Mouse (Mus musculus) gastrocnemius, postnatal 36 days (tissue): ENCODE measurements around the gene Slc25a11. TPM values are rescaled to one million over a fixed set of nuclear protein-coding genes. Genes with fewer than 3 reads are reported as not detected.

Experiments used
- DNase-seq, 2 experiments: peaks; one replicate each; pipeline ENCODE4 v3.0.0; 2022
- intact Hi-C: fragments of 180-260 bp; cut with DNase I; formaldehyde crosslinking; loops from one replicate; pipeline ENCODE4 v1.15.1; 2025
- long read RNA-seq, 2 experiments: library from polyadenylated mRNA; stranded (forward); transcript quantifications; one replicate each; pipeline ENCODE4 v2.0.0; 2021
- total RNA-seq, 2 experiments: library from RNA; stranded (reverse); gene quantifications; 2 replicates each; pipeline ENCODE4 v1.2.3; 2021

Gene Slc25a11
- 100 to 1,000 TPM; 308 to 309 TPM for total RNA-seq
- long read RNA-seq, experiment 1, transcript Slc25a11-201 (8 exons, 1,711 nt), result major isoform, 458 of 525 reads
- long read RNA-seq, experiment 1, partial matches to known transcripts, result 12 of 525 reads
- long read RNA-seq, experiment 1, other reads (novel, unspliced or antisense), result 55 of 525 reads
- long read RNA-seq, experiment 2, transcript Slc25a11-201 (8 exons, 1,711 nt), result major isoform, 551 of 632 reads
- long read RNA-seq, experiment 2, partial matches to known transcripts, result 11 of 632 reads
- long read RNA-seq, experiment 2, other reads (novel, unspliced or antisense), result 70 of 632 reads

GRCm38 (mm10) chr11:70646691-70647650 is at the start of gene Slc25a11, which contains the start of gene Rnf167:
Gene Slc25a11 (minus strand): TSS chr11:70647479.
Gene Rnf167 (plus strand): TSS chr11:70647235.
- intact Hi-C loops, result no loop called here
- peak; percentile 89 to 92 for DNase-seq

- no peak for DNase-seq
- intact Hi-C loops, result no loop called here
These were observed 46.2 kb upstream of the Slc25a11 start for GRCm38 (mm10) chr11:70693504-70693903.

- intact Hi-C loops, result no loop called here
- DNase-seq, result no peak
These were observed 42.3 kb upstream of the Slc25a11 start for GRCm38 (mm10) chr11:70689578-70689977.

- DNase-seq, result no peak
- intact Hi-C loops, result no loop called here
These were observed 41.1 kb upstream of the Slc25a11 start for GRCm38 (mm10) chr11:70688372-70688771.

- intact Hi-C loops, result loop anchor here (2.0 kb wide), 1 partner anchor 17 kb away; no protein-coding TSS in a partner anchor
- DNase-seq, result peak; percentile 86 to 90
These were observed 40.4 kb upstream of the Slc25a11 start, which contains the start of gene Camta2 for GRCm38 (mm10) chr11:70687601-70688199. Gene Camta2 (minus strand): TSS chr11:70688105.

- intact Hi-C loops, result loop anchor here (2.0 kb wide), 1 partner anchor 16 kb away; no protein-coding TSS in a partner anchor
- DNase-seq, result no peak
These were observed 39.8 kb upstream of the Slc25a11 start for GRCm38 (mm10) chr11:70686901-70687566.

GRCm38 (mm10) chr11:70683640-70684039 is 36.4 kb upstream of the Slc25a11 start:
- no peak for DNase-seq
- intact Hi-C loops, result loop anchor here (2.0 kb wide), 1 partner anchor 71 kb away; no protein-coding TSS in a partner anchor

- DNase-seq, result no peak
- intact Hi-C loops, result loop anchor here (2.0 kb wide), 1 partner anchor 73 kb away; no protein-coding TSS in a partner anchor
These were observed 34.8 kb upstream of the Slc25a11 start for GRCm38 (mm10) chr11:70681897-70682581.

GRCm38 (mm10) chr11:70681170-70681569 is 33.9 kb upstream of the Slc25a11 start:
- intact Hi-C loops, result no loop called here
- DNase-seq, result no peak

- no peak for DNase-seq
- intact Hi-C loops, result no loop called here
These were observed 32.6 kb upstream of the Slc25a11 start for GRCm38 (mm10) chr11:70679894-70680293.

- intact Hi-C loops, result no loop called here
- no peak for DNase-seq
These were observed 32.1 kb upstream of the Slc25a11 start for GRCm38 (mm10) chr11:70679361-70679760.

GRCm38 (mm10) chr11:70678576-70678975 is 31.3 kb upstream of the Slc25a11 start:
- intact Hi-C loops, result no loop called here

GRCm38 (mm10) chr11:70678092-70678491 is 30.8 kb upstream of the Slc25a11 start:
- intact Hi-C loops, result no loop called here
- no peak for DNase-seq

More at GRCm38 (mm10) chr11:70678576-70678975, 31.3 kb upstream of the Slc25a11 start:
- DNase-seq, result no peak

GRCm38 (mm10) chr11:70674501-70674900 is 27.2 kb upstream of the Slc25a11 start:
- intact Hi-C loops, result no loop called here
- no peak for DNase-seq

- intact Hi-C loops, result no loop called here
- no peak for DNase-seq
These were observed 26.7 kb upstream of the Slc25a11 start for GRCm38 (mm10) chr11:70674014-70674413.

GRCm38 (mm10) chr11:70671333-70672047 is 24.2 kb upstream of the Slc25a11 start:
- intact Hi-C loops, result loop anchor here (2.0 kb wide), 1 partner anchor 15 kb away; no protein-coding TSS in a partner anchor
- no peak for DNase-seq

GRCm38 (mm10) chr11:70670483-70670882 is 23.2 kb upstream of the Slc25a11 start:
- DNase-seq, result no peak
- intact Hi-C loops, result loop anchor here (2.0 kb wide), 1 partner anchor 16 kb away; no protein-coding TSS in a partner anchor

GRCm38 (mm10) chr11:70669582-70670345 is 22.5 kb upstream of the Slc25a11 start:
- DNase-seq, result peak; percentile 42 to 65
- intact Hi-C loops, result loop anchor here (2.0 kb wide), 2 partner anchors 15 to 17 kb away; partner anchors contain the start of gene Pfn1
